Mouse (Mus musculus): ENCODE results near the gene Slc26a10. TPM values are rescaled to one million over a fixed set of nuclear protein-coding genes. Genes with fewer than 3 reads are reported as not detected.
"Not testable (repeated sequence)": the region's sequence is repeated elsewhere in the genome, so short reads cannot be mapped to it uniquely, and the experiment has no call there.

Gene Slc26a10
- total RNA-seq, 4 experiments from 2014 or later: 0.21 to 2.3 (median 0.48) TPM

DNA sequence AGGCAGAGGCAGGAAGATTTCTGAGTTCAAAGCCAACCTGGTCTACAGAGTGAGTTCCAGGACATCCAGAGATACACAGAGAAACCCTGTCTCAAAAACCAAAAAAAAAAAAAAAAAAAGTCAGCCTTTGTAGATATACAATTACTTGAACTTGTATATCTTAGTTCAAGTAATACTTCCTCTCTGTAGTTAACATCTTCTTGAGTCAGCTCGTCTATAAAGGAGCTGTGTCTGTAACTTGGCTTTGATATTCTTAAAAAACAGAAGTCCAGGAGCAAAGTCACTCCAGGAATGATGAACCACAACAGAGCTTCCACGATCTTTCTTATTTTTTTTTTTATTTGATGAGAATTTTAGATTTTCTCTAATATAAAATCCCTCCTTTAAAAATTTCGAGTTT lies 19.7 kb downstream of the Slc26a10 start:
- DNase-seq: no peak

- DNase-seq: no peak
Observed at GRCm38 (mm10) chr10:127160081-127160480, 20.4 kb downstream of the Slc26a10 start.

- no peak for DNase-seq
Observed at GRCm38 (mm10) chr10:127158471-127158870, 22.0 kb downstream of the Slc26a10 start.

DNA sequence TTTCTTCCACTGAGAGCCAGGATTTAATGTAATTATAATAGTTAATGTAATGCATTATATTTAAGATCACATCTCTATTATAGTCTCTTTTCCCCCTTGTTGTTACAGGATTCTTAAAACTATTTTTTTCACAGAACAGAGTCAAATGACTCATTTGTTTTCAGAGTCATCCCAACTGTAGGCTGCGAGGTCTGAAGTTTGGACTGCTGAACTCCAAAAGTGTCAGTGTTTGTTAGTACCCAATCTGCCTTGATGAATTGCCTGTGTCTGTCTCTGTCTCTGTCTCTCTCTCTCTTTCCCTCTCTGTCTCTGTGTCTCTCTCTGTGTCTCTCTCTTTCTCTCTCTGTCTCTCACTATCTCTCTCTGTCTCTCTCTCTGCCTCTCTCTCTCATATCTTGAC lies 23.9 kb downstream of the Slc26a10 start:
- no peak for DNase-seq

- no peak for DNase-seq
Observed at GRCm38 (mm10) chr10:127156089-127156488, 24.4 kb downstream of the Slc26a10 start.

- no peak for DNase-seq
Observed at GRCm38 (mm10) chr10:127154652-127155051, 25.8 kb downstream of the Slc26a10 start.

- DNase-seq: no peak
Observed at GRCm38 (mm10) chr10:127154241-127154640, 26.2 kb downstream of the Slc26a10 start.

DNA sequence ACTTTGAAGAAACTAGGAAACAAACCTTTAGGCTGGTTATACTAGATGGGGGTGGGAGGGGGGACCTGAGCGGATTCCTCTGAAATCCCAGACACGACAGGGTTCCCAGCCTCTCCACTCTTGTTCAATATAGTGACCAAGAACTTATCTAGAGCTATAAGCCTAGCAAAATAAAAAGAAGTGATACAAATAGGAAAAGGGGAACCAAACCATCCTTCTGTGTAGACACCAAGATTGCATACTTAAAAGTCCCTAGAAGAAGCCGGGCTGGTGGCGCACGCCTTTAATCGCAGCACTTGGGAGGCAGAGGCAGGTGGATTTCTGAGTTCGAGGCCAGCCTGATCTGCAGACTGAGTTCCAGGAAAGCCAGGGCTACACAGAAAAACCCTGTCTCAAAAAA lies 27.1 kb downstream of the Slc26a10 start:
- DNase-seq: no peak

DNA sequence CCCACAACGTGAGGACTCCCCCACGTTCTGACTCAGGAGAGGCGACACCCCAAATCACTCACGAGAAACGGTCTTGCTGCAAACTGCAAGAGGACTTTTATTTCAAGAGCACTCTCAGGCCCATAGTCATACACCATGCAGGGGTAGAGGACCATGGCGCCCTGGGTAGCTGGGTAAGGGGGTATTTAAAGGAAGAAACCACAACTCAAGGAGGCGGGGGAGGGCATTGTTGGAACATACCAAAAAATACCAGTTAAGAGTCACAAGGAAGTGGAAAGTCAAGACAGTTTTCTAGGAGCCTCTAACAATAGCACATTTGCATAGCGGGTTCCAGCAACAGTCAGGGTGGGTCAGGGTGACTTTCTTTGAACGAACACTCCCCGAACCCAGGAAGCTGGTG lies 27.9 kb downstream of the Slc26a10 start:
- not testable (repeated sequence) for DNase-seq

DNA sequence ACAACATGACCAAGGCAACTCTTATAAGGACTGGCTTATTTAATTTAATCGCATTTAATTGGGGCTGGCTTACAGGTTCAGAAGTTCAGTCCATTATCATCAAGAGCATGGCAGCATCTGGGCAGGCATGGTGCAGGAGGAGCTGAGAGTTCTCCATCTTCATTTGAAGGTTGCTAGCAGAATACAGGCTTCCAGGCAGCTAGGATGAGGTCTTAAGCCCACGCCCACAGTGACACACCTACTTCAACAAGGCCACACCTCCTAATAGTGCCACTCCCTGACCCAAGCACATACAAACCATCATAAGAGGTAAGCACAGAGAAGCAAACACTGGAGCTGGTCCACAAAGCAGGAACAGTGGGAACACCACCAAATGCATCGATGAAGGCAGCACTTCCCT lies 29.2 kb downstream of the Slc26a10 start:
- not testable (repeated sequence) for DNase-seq

GRCm38 (mm10) chr10:127150471-127150872 lies 30.0 kb downstream of the Slc26a10 start:
- DNase-seq: no peak

GRCm38 (mm10) chr10:127147135-127147534 lies 33.3 kb downstream of the Slc26a10 start:
- DNase-seq: no peak

DNA sequence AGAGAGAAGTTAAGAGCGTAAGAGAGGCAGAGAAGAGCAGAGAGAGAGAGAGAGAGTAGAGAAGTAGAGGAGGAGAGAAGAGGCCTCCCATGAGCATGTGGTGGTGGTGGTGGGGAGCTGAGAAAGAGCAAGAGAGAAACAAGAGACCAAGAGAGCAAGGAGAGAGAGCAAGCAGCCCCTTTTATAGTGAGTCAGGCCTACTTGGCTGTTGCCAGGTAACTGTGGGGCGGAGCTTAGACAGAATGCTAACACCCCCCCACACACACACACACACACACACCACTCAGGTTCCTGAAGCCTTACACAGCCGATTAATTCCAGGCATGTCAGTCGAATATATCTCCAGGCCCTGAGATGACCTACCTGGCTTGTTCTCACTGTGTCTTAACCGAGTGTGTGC lies 35.1 kb downstream of the Slc26a10 start:
- no peak for DNase-seq

GRCm38 (mm10) chr10:127144536-127144935 lies 35.9 kb downstream of the Slc26a10 start:
- DNase-seq: no peak

DNA sequence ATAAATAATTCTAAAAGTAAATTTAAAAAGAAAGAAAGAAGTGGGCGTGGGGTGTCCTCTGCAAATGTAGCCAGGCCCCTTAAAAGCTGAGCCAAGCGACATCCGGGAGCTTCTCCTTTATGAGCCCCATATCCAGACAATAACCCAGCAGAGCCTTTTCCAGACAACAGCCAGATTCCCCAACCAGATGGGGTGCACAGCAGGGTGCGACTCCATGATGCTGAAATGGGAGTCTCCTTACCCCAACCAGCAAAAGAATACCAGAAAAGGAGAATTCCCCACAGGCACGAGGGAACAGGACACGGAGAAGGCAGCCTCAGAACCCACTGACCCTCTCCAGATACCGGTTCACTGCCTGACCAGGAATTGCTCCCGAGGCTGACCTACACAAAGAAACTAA lies 37.2 kb downstream of the Slc26a10 start:
- no peak for DNase-seq

DNA sequence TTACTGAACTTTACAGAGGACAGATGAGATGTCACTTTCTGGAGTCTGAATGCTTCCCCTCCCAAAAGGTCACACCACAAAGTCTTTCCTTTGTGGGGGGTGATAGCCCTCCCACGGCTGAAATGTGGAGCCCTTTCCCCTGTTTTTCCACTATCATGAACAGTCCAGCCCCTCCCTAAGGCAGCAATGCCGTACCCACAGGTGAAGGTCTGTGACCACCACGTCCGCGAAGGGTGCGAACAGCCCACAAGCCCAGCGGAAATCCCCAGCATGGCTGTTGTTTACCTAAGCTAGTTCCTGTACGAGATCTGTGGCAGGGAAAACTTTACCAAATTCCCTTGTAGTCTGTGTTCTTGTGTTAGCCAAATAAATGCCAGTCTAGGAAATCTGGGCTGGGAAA lies 38.9 kb downstream of the Slc26a10 start:
- no peak for DNase-seq

DNA sequence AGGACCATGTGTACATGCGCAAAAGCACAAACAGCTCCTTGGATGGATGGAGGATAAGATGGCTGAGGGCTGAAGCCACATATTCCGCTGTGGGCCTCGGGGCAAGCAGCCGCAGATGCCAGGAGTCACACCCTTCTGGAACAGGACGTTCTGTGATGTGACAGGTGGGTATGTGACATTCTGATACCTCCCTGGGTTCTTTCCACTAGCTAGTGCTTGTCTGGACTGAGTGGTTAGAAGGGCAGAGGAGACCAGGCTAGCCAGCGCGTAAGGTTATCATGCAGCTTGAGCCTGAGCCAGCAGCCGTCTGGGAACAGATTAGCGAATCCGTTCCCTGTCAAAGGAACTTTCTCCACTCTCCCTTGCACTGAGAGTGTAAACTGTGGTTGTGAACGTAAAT lies 39.5 kb downstream of the Slc26a10 start:
- DNase-seq: no peak

- no peak for DNase-seq
Observed at GRCm38 (mm10) chr10:127138328-127139141, 41.9 kb downstream of the Slc26a10 start.

GRCm38 (mm10) chr10:127137896-127138295 lies 42.5 kb downstream of the Slc26a10 start:
- DNase-seq: no peak

- no peak for DNase-seq
Observed at GRCm38 (mm10) chr10:127136510-127136909, 43.9 kb downstream of the Slc26a10 start.

GRCm38 (mm10) chr10:127135118-127135836 lies 45.2 kb downstream of the Slc26a10 start:
- DNase-seq: no peak

DNA sequence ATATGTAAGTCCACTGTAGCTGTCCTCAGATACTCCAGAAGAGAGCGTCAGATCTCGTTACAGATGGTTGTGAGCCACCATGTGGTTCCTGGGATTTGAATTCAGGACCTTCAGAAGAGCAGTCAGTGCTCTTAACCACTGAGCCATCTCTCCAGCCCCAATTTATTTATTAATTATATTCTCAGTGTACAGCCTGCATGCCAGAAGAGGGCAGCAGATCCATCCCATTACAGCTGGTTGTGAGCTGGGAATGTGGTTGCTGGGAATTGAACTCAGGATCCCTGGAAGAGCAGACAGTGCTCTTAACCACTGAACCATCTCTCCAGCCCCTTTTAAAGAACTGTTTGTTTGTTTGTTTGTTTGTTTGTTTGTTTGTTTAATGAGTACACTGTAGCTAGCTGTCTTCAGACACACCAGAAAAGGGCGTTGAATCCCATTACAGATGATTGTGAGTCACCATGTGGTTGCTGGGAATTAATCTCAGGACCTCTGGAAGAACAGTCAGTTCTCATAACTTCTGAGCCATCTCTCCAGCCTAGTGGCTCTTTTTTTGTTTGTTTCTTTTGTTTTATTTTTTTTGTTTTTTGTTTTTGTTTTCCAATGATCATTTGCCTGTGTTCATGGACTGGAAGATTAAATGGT lies 45.9 kb downstream of the Slc26a10 start:
- DNase-seq: not testable (repeated sequence)

GRCm38 (mm10) chr10:127132469-127132868 lies 48.0 kb downstream of the Slc26a10 start:
- DNase-seq: no peak
